Mouse (Mus musculus) heart, adult 9 months (tissue): Measurements from ENCODE around the gene Lypd5.

Experiments used
- DNase-seq, 2 experiments: peaks; one replicate each; pipeline ENCODE4 v3.0.0; 2022; ENCODE audit warnings: low spot score in 2 of 2

Lypd5 gene

DNA sequence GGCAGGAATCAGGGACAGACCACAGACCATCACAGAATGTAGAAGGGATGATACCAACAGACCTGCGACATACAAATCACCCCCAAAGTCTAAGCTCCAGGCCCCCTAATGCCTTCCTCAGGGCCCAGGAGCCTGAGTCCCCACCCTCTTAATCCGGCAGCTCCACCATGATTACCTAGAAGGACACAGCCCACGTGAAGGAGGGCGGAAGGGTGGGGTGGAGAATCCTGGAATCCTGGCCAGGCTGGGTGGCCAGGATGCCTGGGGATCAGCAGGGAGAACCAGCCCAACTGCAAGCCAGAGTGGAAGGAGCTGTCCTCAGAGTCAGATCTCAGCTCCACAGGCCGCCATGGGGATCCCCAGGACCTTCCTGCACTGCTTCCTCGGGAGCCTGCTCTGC lies at the start of gene Lypd5:
Gene Lypd5 (plus strand): TSS at position 301 of the 400 bp plus-strand sequence.
- DNase-seq = no peak

DNA sequence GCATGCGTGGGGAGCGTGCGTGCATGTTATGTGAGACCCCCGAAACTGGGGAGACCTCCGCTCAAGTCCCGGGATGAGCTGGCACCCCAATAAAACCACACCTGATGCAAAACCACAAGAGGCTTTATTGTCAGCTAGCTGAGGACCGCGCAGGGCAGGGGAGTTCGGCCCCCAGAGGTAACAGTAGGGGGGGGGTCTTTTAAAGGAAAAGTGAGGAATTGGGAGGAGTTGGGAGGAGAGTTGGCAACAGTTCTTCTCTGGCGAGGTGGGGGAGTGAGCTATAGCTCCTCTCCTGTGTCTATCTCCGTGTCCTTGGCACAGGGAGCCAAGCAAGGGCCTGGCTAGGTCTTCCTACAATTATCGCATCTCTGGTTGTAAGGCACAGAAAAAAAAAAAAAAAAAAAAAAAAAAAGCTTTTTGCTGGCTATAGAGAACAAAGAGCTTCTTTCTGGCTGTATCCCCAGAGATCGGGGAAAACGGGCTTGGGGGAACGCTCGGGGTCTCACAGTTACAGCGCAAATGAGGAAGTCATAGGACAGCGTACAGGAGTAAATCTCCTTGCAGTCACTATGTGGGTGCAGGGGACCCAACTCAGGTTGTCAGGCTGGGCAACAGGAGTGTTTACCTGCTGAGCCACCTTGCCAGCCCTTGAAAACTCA lies 49.0 kb upstream of the Lypd5 start:
- no peak for DNase-seq

DNA sequence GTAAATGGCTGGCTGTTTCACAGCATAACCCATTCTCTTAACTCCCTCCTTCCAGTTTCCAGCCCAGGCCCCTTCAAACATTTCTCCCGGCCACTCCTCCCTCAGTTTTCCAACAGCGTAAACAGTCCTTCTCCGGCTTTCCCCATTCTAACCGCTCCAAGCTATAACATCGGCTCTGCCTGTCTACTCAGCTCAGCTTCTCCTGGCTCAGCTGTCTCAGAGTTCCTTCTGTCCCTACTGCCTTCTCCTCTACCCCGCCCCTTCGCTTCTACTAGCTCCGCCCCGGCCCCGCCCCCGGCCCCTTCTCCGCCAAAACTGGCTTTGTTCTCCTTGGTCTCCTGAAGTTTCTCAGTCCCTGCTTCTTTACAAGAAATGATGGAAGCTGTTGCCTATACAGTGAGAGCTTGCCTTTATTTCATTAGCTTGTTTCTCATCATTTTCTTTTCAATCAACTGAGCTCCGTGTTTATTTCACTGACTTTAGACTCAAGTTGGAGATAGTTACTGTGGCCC lies 48.2 kb upstream of the Lypd5 start, which contains the start of gene Zfp61:
Gene Zfp61 (minus strand): TSS at position 462 of the 512 bp plus-strand sequence.
- peak in 1 of 2 experiments; percentile 21 for DNase-seq

DNA sequence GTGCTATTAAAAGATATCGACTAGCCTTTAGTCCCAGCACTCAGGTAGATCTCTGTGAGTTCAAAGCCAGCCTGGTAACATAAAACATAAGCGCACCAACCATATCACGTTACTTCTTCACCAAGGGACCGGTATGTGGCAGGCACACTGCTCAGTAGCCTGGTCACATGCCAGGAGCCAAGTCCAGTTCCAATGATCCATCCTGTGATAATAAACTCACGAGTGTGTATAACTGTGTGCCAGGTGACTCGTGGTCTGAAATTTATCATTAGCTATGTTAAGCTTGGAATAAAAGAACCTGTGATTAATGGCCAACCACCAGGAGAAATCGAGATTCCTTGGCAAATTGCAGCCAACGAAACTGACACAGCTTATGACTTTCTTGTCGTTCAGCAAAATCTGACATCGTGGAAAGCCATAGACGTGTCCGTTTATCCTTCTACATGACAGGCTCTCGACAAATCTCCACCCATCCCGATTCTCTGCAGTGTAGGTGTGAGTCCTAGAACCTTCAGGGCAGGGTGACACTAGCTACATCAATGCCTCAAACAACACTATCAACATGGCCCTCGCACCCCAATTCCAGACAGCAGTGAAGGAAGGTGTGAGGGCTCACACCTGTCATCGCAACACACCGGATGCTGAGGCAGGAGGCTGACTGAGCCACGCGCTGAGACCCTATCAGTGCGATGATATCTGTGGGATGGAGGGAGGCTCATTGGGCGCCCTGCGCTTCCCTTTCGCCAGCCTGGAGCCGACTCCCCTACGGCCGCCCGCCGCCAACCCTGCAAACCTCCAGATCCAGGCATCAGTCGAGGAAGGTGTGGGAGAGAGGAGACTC lies 33.0 kb upstream of the Lypd5 start:
- DNase-seq = no peak

DNA sequence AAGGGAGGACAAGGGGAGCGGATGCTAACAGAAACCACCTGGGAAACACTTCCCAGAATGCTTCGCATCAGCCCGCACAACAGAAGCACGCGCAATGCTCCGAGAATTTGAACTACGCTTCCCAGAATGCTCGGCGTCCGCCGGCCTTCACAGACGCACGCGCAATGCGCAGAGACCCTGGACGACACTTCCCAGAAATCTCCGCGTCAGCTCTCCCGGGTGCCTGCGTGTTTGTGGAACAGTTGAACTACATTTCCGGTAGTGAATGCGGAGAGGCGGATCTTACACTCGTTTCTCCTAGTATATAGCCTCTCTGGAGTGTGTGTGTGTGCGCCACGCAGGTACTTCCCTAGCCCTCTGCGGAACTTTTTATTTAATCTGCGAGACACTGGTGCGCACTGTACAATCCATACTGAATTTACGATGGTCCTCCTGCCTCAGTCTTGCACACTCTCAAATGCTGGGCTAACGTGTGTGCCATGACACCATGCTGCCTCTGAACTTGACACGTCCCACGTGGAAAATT lies 32.4 kb upstream of the Lypd5 start, which contains the start of gene Zfp94:
Gene Zfp94 (minus strand): TSS at position 100 of the 526 bp plus-strand sequence.
- peak; percentile 95 to 97 for DNase-seq

DNA sequence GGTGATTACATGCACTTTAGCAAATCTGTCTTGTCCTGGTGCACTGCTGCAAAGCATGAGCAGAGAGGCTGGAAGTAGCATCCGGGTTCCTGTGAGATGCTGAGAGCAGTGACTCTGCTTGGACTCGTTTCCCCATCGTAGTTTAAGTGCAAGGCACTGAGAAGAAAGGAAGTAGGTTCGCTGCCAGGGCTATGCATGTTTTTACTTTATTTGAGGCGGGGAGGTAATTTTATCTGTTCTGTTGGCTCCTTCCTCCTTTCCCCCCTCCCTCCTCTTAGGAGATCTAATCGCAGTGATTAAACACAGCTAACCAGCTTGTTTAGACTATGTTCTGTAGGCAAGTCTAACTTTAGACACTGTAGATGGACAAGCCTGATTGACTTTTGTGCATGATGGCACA lies 30.1 kb upstream of the Lypd5 start:
- no peak for DNase-seq

DNA sequence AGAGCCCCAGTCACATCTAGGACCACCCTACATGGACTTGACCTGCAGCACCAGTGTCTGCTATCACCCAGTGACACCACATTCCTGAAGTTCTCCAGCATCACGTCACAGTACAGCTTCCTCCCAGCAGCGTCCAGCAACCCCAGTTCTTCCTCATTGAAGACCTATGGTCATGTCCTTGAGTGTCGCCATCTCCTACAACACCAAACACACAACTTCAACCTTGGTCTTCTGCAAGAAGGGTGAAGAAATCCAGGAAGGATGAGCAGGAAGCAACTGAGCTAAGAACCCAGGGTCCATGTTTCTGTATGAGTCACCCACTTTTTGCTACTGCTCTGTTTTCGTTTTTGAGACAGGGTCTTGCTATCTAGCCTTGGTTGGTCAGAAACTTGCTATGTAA lies 26.4 kb upstream of the Lypd5 start:
- no peak for DNase-seq

DNA sequence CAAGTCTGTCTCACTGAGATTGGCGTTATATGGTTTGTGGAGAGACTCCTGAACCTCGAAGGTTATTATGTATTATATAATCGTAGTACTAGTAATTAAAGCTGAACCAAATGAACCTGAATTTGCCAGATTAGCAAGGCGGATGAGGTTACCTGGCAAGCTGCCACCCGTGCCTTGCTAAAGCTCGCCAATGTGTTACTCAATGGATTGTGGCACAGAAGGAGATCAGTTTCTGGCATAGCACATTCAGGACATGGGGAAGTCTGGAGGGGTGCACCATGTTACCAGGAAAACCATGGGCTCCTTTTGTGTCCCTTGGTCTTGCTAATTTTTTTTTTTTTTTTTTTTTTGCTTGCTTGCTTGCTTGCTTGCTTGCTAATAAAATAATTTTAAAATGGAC lies 23.8 kb upstream of the Lypd5 start:
- DNase-seq = no peak

DNA sequence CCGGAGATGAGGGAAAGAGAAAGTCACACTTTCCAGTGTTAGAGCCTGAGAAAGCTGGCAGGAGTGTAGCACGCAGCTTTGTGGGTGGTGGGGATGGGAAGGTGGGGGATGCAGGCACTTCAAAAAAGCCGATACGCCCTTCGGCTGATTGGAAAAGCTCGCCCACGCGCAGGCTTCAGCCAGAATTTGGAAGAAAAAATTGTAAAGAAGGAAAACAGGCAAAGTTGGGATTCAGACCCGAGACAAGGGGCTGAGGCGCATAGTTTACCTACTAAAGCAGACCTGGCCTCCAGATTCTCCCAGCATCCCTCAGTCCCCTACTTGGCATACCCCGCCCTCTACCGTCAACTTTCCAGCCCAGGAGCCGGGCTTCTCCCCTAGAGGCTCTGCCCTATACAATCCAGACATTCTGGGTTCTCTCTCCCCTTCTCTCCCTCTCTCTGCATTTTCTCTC lies 23.3 kb upstream of the Lypd5 start:
- no peak for DNase-seq

DNA sequence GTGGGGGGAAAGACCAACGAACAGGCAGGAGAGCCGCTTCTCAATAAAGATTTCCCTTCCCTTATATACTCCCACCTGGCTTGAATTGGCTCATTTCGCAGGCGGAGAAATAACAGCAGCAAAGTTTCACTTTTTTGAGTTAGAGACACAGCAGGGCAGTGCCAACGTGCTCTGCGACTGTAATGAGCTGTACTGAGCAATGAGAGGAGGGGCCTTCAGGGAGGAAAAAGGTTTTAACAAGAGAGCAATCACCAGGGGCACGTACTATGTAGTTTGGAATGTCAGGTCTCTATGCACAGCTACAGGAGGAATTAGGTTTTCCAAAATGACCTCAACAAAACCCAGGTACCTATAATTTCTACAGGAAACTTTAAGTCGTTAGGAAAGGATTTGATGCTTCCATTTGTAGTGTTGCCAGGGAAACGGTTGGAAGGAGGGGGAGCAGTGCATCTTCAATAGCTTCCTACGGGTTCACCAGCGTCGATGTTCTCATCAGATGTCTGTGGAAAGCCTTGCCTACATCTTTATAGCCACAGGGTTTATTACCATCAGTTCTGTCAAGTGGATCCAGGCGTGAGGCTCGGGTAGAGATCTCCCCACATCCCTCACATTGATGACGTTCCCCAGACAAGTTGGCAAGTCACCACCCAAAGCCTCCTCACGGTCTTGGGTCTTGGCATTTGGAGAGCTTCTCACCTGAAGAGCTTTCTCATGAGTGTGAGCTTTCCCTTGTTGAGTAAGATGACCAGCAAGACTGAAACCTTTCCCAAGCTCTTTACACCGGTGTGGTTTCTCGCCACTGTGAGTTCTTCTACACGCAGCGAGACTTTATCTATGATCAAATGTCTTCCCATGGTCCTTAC lies 22.5 kb upstream of the Lypd5 start:
- no peak for DNase-seq

DNA sequence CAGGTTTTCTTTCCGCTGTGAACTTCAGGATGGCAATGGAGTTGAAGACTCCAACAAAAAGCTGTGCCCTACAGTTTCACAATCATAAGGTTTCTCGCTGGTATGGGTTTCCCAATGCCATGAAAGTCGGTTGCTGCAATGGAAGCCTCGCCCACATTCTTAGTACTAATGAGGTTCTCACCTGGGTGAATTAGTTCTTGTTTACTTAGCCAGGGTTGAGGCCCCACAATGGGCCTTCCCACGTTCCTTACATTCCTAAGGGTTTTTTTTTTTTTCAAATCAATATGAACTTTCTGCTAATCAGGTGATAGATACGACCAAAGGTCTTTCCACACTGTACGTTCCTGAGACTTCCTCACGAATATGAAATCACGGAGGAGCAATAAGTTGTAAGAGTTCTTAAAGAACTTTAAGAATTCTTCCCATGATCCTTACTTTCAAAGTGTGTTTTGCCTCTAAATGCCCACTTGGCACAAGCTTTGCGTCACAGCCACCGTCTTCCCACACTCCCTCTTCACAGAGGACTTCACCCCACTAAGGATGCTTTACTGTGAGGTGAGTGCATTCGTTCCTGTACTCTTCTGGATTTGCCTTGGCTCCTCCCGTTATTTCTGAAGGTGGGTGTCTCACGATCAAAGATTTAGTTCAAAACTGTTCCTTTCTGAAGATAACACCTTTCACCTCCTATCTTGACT lies 21.6 kb upstream of the Lypd5 start:
- no peak for DNase-seq

DNA sequence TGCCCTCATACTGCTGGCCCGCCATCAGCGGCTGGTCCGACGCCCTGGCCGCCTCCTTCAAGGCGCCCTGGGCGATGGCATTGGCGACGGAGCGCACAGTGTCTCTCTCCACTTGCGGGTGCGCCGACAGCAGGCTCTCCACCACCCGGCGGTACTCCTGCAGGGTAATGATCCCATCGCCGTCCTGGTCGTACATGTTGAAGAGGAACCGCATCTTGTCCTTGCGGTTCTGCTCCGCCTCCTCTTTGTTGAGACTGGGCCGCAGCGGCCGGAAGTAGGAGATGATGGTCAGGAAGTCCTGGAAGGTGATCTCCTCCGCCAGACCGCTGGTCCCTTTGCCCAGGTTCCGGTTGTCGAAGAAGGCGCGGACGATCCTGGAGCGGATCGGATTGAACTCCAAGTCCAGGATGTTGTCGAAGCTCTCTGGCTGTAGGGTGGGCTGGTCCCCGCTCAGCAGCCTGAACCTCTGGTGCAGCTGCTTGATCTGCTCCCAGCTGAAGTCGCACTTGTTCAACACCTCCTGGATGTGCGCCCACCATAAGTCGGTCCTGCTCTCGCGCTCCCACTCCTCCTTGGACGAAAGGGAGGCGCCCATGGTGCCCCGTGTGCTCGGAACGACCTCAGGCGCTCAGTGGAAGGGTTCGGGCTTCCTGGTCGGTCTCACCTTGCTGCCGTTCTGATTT lies 15.6 kb upstream of the Lypd5 start, which contains the start of gene Tescl:
Gene Tescl (minus strand): TSS at position 633 of the 683 bp plus-strand sequence.
- DNase-seq = no peak

DNA sequence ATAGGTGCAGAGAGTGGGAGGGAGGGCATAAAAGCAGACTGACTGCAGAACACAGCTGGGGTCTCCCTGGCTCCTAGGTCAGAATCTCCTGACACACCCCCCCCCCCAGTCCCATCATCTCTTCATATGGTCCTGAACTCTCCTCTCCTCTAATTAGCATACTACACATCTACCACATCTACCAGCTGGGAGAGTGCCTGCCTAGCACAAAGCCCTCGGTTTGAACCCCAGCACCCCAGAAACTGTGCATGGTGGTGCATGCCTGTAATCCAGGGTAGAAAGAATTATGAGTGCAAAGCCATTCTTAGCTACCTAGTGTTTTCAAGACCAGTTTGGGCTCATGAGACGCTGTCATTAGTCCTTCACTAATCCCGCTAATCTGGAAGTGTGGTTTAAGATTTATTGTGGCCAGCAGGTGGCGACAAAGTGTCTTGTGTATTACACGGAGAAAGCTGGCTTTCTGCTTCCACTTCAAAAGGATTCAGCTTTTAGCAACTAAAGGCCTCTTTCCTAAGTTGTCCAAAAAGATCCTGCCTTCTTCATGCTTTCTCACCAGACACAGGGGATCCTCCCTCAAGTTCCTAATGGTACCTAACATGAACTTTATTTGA lies 13.2 kb upstream of the Lypd5 start:
- peak in 1 of 2 experiments; percentile 48 for DNase-seq

DNA sequence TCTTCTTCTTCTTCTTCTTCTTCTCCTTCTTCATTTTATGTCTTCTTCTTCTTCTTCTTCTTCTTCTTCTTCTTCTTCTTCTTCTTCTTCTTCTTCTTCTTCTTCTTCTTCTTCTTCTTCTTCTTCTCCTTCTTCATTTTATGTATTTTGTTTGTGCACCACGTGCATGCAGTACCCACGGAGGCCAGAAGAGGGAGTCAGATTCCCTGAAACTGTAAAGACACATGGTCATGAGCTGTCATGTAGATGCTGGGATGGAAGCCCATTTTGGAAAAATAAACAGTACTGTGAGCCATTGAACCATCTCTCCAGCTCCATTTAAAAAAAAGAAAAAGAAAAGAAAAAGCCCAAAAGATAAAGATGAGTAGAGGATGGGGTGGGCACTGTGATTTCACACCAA lies 10.8 kb upstream of the Lypd5 start:
- no peak for DNase-seq

DNA sequence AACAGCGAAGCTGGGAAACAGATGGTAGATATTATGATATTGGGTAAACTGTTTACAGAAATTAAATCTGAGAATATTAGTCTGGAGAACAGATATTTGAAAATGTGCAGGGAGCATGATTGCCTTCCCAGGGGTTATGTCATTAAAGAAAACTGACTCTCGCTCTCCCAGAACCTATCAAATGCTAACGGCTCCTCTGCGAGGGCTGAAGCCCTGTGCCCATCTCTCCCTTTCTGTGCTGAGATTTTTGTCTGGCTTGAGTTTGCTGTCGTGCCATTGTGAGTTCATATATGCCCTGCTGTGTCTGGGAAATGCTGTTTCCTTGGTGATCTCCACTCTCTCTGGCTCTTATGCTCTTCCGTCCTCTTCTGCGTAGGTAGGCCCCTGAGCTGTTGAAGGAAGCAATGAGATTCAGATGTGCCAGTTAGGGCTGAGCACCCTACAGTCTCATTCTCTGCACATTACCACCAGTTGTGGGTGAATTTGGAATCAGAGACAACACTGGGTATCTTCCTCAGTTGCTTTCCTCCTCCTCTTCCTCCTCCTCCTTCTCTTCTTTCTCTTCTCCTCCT lies 5.2 kb upstream of the Lypd5 start:
- no peak for DNase-seq

DNA sequence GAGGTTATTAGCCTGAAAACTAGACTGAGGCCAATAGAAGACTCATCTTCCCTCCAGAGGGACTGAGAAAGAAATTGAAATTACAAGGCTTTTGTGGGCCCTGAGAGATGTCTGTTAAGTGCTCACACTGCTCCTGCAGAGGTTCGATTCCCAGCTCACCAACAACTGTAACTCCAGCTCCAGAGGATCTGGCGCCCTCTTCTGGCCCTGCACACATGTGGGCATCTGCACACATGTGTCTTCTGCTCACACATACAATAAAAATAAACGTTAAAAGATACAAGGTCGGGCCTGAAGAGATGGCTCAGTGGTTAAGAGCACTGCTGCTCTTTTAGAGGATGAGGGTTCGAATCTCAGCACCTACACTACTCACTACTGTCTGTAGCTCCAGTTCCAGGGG lies 2.6 kb upstream of the Lypd5 start:
- DNase-seq = no peak

DNA sequence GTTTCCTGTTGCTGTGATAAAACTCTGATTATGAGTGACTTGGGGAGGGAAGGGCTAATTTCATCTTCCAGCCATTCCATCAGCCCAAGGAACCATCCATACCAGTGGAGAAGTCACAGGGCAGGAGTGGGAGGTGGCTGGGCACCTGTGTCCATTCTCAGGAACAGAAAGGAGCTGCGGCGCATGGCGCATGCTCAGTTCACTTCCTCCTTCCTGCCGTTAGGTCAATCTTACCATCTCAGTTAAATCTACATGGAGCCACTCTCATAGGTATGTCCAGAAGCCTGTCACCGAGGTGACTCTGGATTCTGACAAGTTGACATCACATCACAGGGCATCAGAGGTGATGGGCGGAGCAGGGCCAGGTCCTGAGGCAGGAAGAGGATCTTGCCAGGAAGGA lies 6.7 kb downstream of the Lypd5 start:
- no peak for DNase-seq

DNA sequence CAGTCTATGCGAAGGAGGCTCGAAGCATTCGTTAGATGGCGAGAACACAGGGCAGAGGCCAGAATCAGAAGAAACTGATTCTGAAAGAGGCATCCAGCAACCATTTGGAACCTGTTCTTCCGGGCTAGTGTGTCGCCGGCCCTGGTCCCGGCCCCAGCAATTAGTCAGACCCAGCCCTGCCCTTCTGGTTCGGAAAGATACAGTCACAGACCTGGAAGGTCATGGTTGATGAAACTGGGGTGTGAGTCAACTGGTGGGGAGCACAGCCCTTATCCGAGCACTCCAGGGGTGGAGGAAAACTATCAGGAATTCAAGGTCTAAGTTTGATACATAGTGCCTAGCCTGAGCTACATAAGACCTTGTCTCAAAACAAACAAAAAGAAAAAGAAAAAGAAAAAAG lies 7.1 kb downstream of the Lypd5 start:
- no peak for DNase-seq

DNA sequence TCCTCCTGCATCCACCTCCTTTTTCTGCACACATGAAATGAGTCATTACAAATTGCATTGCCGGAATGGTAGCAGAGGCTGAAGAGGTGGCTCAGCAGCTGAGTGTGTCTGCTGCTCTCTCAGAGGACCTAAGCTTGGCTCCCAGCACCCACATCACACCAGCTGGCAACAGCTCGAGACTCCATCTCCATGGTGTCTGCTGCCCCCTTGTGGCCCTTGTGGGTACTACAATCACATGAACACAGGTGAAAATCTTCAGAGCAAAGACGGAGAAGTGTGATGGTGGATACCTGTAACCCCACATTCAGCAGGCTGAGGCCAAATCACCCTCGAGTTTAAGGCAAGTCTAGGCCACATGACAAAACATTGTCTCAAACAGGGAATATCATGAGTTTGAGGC lies 8.9 kb downstream of the Lypd5 start:
- DNase-seq = no peak

DNA sequence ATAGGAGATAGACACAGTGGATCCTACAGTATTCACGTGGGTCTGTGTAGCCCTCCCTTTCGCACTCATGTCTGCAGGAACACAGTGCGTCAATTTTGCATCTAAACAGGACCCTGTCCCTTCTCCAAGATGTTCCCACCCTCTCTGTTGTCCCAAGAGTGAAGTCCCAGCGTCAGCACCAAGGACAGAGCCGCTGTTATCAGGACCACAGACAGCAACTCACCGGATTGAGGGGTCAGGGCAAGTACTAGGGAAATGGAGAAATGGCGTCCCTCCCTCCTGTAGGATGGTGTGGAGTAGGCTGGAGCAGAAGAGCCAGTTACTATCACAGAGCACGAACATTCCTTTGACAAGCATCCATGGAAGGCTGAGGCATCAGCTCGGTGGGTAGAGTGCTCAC lies 10.3 kb downstream of the Lypd5 start:
- DNase-seq = no peak
